Mouse (Mus musculus) regulatory T cell (primary cell): ENCODE data around the gene Chrnb1.

ENCODE experiments used
- in situ Hi-C: fragments of 300-600 bp; cut with MboI, MseI; formaldehyde crosslinking; loops from one replicate; pipeline ENCODE4 v1.15.1; 2025; ENCODE audit warnings: high pct_unique_total_duplicates

Gene Chrnb1

DNA sequence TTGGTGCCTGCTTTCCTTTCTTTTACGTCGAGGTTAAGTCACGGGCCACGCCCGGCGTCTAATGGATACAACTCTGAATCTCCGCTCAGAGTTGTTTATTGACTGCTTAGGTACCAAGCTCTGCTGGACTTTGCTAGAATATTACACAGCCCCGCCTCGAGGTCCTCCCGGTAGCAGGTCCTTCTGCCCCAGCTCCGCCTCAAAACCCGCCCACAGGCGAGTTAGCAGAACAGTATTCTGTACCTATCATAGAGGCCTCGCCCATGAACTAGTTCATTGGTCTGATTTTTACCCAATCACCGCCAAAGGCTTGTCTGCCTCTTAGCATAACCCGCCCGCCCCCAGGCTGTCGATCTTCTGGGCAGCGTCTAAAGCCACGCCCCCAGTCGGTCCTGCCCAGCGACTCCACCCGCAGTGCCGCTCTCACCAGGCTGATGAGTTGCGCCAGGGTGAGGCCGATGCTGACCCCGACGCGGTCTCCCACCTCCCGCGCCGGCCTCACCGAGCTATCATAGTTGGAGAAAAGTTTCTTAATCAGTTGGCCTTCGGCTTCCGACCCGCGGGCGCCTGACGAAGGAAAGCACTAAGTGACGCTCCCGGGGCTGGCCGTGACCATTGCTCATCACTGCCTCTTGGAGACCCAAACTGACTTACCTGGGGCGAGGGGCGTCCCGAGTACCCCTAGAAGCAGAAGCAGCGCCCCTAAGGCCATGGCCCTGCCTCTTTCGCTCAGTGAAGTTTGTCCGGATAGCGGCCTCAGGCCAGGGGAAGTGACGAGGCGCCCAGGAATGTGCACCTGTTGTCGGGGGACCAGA is at the start of gene Chrnb1:
Chrnb1 (minus strand) TSS at position 776 of the 815 bp plus-strand sequence.
- in situ Hi-C loops = loop anchor here (25.0 kb wide), 1 partner anchor 1608 kb away; no protein-coding TSS in a partner anchor

GRCm38 (mm10) chr11:69838714-69839104 is 43.0 kb upstream of the Chrnb1 start:
- in situ Hi-C loops = no loop called here

DNA sequence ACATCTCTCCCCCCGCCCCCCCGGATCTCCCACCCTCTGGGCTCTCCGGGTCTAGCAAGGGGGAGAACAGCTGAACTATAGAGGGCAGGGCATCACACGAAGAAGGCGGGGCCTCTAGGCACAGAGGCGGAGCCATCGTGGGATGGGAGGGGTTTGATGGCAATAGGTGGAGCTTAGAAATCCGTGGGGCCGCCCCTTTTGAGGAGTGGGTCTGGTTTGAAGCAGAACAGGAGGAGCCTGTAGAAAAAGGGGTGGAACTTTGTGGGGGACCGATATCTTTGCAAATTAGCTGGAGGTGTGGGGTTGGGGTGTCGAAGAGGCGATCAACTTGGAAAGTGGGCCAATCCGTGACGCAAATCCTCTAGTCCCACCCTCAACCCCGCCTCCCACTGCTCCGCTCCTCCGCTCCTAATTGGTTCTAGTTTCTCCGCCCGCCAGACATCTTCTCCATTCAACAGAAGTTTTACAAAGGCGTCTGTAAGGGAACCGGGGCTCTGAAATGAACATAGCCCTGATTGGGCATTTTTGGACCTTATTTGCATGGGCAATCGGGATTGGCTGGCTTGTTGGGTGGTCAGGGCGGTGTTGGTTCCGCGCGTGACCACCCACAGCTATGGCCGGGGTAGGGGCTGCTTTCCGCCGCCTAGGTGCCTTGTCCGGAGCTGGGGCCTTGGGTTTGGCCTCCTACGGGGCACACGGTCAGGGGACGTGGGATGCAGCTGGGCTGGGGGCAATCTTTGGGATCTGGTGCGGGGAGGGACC is 42.4 kb upstream of the Chrnb1 start, which contains the start of gene Tmem256:
Tmem256 (plus strand) TSS at position 563 of the 762 bp plus-strand sequence.
- in situ Hi-C loops = no loop called here

DNA sequence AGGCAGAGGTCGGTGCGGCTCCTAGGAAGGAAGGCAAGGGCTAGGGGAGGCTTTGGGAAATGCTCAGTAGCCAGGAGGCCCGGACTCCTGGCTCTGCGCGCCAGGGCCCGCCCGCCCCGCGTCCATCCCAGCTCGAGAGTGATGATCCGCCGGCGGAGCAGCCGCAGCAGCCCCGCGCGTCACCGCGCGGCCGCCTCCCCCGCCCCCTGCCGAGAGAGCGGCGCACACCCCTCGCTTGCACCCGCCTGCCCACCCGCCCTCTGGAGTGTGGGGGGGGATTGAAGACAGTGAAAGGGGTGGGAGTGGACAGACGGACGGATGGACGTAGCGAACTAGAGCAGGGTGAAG is 41.8 kb upstream of the Chrnb1 start, which contains the start of gene Nlgn2:
Nlgn2 (minus strand) TSS at position 181 of the 348 bp plus-strand sequence.
- in situ Hi-C loops = no loop called here

DNA sequence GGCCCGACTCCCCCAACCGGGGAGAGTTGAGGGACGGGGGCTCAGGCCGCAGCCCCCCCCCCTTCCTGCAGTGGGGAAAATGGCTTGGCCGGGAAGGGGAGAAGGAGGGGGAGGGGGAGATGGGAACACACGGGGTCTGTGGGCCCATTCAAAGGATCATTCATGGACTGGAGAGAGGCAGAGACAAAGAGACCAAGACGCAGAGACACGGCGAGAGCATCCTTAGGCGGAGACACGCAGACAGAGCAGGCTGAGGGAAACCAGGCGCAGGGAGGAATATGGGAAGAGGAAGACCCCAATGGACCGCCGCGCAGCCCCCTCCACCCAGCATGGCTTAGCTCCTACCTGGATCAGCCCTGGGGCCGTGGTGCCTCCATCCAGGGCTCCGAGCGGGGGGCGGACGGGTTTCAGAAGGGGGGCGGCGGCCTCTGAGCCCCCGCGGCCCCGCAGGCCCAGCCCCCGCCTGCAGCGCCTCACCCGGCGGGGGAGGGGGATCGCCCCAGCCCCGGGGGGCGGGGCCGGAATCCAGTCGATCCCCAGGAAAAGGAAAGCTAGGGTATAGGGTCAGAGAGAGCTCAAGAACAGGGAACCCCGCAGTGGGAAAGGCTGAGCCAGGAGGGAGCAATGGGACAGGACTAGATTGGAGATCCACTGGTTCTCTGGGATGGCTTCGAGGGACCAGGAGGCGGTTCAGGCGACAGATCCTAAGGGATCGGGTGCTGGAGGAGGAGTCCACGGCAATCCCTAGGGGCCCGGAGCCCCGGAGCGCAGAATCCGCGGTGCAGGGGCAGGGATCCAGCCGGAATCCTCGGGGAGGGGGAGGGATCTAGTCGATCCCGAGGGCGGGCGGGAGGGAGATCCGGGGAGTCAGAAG is 41.2 kb upstream of the Chrnb1 start:
- in situ Hi-C loops = no loop called here

DNA sequence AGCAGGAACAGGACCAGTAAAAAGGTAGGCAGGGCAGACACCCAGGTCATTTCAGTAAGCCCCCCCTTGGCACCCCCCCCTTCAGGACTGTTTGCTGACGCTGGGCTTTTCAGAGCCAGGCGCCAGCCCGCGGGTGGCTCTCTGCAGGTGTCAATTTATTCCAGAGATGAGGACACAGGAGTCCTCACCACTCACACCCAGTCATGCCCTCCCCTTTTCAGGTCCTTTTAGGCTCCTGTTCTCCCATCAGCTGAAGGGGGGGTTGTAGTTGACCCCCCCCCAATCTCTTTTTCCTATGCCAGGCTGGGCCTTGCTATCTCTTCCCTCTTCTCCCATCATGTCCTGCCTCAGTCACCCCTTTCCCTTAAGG is 40.2 kb upstream of the Chrnb1 start:
- in situ Hi-C loops = no loop called here

- in situ Hi-C loops = no loop called here
These were observed 39.7 kb upstream of the Chrnb1 start for GRCm38 (mm10) chr11:69835326-69835965.

GRCm38 (mm10) chr11:69834001-69834549 is 38.3 kb upstream of the Chrnb1 start:
- in situ Hi-C loops = no loop called here

GRCm38 (mm10) chr11:69833554-69833953 is 37.8 kb upstream of the Chrnb1 start:
- in situ Hi-C loops = no loop called here

- in situ Hi-C loops = no loop called here
These were observed 33.1 kb upstream of the Chrnb1 start for GRCm38 (mm10) chr11:69828832-69829231.

- in situ Hi-C loops = no loop called here
These were observed 27.7 kb upstream of the Chrnb1 start for GRCm38 (mm10) chr11:69823456-69823855.

DNA sequence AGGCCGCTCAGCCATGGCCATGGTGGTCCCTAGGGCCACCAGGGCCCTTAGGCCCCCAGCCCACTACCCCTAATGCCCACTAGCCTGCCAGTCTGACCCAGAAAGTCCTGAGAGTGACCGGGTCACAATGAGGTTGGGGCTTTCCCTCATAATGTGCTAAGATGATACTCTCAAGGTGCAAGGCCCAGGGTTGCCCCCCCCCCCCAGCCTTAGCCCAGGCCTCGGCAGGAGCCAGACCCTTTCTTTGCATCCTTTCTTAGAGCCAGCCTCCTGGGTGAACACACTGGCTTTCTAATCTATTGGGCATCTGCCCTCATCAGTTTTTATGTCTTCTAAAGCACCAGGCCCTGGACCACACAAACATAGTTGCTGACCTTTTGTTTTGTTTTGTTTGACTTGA is 26.3 kb upstream of the Chrnb1 start, which contains the start of gene Spem1:
Spem1 (minus strand) TSS at position 101 of the 400 bp plus-strand sequence.
- in situ Hi-C loops = no loop called here

DNA sequence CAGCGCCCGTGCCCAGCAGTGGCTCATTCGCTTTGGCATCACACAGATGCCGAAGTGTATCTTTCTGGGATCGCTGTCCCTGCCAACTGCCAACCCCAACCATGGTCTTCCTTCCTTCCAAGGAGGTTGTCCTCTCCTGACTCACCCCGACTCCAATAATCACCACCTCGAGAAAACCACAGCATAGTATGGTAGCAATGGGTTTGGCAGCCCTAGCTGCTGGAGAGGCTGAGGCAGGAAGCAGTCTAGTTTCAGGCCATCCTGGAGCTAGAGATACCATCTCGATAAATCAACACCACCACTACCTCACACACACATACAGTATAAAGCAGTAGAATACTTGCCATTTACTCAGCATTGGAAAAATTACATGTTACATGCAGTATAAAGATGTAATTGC is 23.1 kb upstream of the Chrnb1 start:
- in situ Hi-C loops = no loop called here

DNA sequence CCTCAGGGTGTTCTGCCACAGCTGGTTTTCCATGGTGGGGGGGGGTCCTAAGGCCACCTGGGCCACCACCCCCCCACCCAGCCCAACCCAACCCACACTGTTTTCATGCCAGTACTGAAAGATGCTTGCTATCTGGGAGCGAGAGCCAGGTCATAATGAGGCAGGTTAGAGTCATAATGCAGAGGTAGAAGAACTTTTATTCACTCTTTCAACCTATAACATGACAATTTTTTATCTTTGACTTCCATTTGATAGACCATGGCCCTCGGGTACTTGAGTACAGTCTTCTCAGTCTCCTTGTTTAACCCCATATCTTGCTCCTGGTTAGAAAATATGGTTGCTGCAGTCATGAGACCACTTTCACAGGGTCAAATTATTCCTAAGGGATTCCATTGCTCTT is 22.6 kb upstream of the Chrnb1 start, which contains the start of gene Spem2:
Spem2 (minus strand) TSS at position 101 of the 400 bp plus-strand sequence.
- in situ Hi-C loops = no loop called here

GRCm38 (mm10) chr11:69816520-69816919 is 20.8 kb upstream of the Chrnb1 start:
- in situ Hi-C loops = no loop called here

- in situ Hi-C loops = no loop called here
These were observed 19.4 kb upstream of the Chrnb1 start, which contains the start of gene Gm39566 for GRCm38 (mm10) chr11:69815155-69815554. Gm39566 (minus strand) TSS chr11:69815298.

GRCm38 (mm10) chr11:69810280-69810679 is 14.5 kb upstream of the Chrnb1 start:
- in situ Hi-C loops = no loop called here

DNA sequence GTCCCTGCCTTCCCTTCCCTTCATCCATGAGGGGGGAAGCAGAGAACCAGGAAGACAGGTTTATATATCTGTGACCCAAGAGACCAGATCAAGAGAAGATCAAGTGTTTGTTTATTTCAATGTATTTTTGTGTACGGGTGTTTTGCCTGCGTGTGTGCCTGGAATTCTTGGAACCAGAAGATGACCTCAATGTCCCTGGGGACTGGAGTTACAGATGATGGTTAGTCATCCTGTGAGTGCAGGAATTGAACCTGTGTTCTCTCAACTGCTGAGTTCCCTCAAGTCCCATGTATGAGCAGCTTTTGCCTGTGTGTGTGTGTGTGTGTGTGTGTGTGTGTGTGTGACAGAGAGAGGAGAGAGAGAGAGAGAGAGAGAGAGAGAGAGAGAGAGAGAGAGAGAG is 11.9 kb upstream of the Chrnb1 start:
- in situ Hi-C loops = no loop called here

DNA sequence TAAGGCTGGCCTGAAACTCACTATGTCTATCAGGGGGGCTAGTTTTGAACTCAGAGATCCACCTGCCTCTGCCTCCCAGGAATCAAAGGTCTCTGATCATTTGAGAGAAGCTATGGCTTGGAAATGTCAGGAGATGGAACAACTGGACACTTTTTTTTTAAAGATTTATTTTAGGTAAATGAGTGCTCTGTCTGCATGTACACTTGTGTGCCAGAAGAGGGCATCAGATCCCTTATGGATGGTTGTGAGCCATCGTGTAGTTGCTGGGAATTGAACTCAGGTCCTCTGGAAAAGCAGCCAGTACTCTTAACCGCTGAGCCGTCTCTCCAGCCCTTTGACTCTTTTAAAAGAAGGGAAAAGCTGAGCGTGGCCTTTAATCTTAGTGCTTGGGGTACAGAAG is 10.6 kb upstream of the Chrnb1 start:
- in situ Hi-C loops = no loop called here
